Mouse (Mus musculus) C2C12 (cell line): ENCODE measurements around the gene Oxld1.
"Not testable (repeated sequence)": the region's sequence is repeated elsewhere in the genome, so short reads cannot be mapped to it uniquely, and the experiment has no call there.

Experiments used
- CTCF ChIP-seq: IDR thresholded peaks from one replicate; pipeline ENCODE4 v1.5.1; 2011; ENCODE audit not compliant: control insufficient read depth, insufficient read depth, insufficient read length
- MAX ChIP-seq: IDR thresholded peaks from one replicate; pipeline ENCODE4 v1.6.1; 2011; ENCODE audit warnings: mild to moderate bottlenecking, control low read depth
- USF1 ChIP-seq: IDR thresholded peaks from one replicate; pipeline ENCODE4 v1.6.1; 2011; ENCODE audit warnings: low read depth, mild to moderate bottlenecking, control low read depth, moderate library complexity

DNA sequence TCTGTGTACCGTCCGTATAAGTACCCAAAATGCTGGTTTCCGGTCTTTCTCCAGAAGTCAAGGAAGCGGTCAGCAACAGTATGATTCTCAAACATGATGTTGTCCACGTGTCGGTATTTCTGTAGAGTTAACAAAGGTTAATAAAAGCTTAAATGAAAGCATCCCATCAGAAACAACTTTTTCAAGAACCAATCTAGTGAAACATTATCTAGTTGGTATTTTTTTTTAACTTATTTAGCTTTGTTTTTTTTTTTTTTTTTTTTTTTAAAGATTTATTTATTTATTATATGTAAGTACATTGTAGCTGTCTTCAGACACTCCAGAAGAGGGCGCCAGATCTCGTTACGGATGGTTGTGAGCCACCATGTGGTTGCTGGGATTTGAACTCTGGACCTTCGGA lies 44.2 kb downstream of the Oxld1 start:
- not testable (repeated sequence) for TF ChIP-seq CTCF, USF1, MAX
